Mouse (Mus musculus) cerebellum, adult (tissue): ENCODE data around the gene Ung.

Source experiments
- ATAC-seq: cut with Nextera tagmentation; 2 replicates; pipeline ENCODE4 v1.9.2; 2017; ENCODE audit warnings: mild to moderate bottlenecking, moderate library complexity, mixed read lengths; ENCODE audit not compliant: insufficient number of reproducible peaks, low FRiP score, low TSS enrichment

Ung gene

GRCm38 (mm10) chr5:114130698-114131520, 723 bp downstream of the Ung start:
- ATAC-seq, result peak; percentile 94

- no peak for ATAC-seq
Measured at GRCm38 (mm10) chr5:114131521-114131840, 1.3 kb downstream of the Ung start.

GRCm38 (mm10) chr5:114132841-114133240, 2.7 kb downstream of the Ung start:
- ATAC-seq, result no peak

- no peak for ATAC-seq
Measured at GRCm38 (mm10) chr5:114134091-114134534, 3.9 kb downstream of the Ung start.

- no peak for ATAC-seq
Measured at GRCm38 (mm10) chr5:114135516-114135915, 5.3 kb downstream of the Ung start.

- no peak for ATAC-seq
Measured at GRCm38 (mm10) chr5:114137481-114138276, 7.5 kb downstream of the Ung start.

GRCm38 (mm10) chr5:114138277-114139164, 8.3 kb downstream of the Ung start:
- no peak for ATAC-seq

GRCm38 (mm10) chr5:114139175-114139574, 9.0 kb downstream of the Ung start:
- no peak for ATAC-seq

GRCm38 (mm10) chr5:114146028-114146888, 16.1 kb downstream of the Ung start, which contains the start of gene Acacb:
TSS of gene Acacb (plus strand) at chr5:114146535.
- no peak for ATAC-seq

- no peak for ATAC-seq
Measured at GRCm38 (mm10) chr5:114147043-114147972, 17.1 kb downstream of the Ung start.

- no peak for ATAC-seq
Measured at GRCm38 (mm10) chr5:114152359-114153092, 22.3 kb downstream of the Ung start.

- no peak for ATAC-seq
Measured at GRCm38 (mm10) chr5:114153490-114153889, 23.3 kb downstream of the Ung start.

GRCm38 (mm10) chr5:114154765-114155164, 24.6 kb downstream of the Ung start:
- no peak for ATAC-seq

GRCm38 (mm10) chr5:114155168-114155933, 25.2 kb downstream of the Ung start:
- ATAC-seq, result no peak

GRCm38 (mm10) chr5:114157236-114157635, 27.1 kb downstream of the Ung start:
- no peak for ATAC-seq

- no peak for ATAC-seq
Measured at GRCm38 (mm10) chr5:114161424-114161823, 31.2 kb downstream of the Ung start.
